Mouse (Mus musculus): Measurements from ENCODE around the gene Skap2.
A peak's percentile ranks its signal among the peaks of the same experiment; 100 is the strongest.

Skap2 gene

DNA sequence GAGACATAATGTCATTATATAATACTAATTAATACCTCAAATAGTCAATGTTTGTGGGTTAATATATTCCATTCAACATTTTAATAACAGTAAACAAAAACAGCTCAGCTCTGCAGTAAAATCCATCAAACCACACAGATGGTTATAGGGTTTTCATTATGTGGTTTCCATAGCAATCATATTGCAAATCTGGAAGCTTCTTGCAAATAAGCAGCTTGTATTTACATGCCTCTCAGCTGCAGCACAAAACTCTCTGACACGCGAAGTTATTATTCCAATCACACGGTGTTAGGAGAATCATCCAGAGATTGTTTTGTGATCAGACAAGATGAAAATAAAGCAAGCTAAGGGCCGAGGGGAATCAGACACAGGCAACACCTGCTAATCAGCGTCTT, 129.5 kb downstream of the Skap2 start:
- no peak for DNase-seq

DNA sequence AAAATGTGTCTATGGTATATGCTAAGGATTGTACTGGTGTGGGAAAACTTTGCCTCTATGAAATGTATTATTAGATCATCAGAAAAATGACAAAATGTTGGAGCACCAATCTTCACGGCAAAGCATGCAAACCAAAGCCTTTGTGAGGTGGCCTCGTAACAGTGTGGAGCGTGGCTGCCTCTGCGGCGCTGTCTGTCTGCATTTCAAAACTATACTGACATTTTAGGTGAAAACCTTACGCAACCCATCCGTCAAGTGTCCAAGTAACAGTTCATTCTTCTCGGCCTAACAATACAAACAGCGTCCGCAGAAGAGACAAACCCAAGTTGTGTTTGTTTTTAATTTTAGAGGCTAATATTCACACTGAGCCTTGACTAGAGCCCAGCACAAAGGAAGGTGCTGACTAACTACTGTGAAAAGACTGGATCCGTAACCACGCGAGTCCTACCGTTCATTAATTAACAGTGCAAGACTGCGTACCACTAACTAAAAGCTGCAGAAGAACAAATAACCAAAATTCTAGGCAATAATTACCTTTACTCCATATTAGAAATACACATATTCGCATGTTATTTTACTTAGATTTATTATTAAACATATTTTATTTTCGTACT, 130.0 kb downstream of the Skap2 start:
- no peak for DNase-seq

DNA sequence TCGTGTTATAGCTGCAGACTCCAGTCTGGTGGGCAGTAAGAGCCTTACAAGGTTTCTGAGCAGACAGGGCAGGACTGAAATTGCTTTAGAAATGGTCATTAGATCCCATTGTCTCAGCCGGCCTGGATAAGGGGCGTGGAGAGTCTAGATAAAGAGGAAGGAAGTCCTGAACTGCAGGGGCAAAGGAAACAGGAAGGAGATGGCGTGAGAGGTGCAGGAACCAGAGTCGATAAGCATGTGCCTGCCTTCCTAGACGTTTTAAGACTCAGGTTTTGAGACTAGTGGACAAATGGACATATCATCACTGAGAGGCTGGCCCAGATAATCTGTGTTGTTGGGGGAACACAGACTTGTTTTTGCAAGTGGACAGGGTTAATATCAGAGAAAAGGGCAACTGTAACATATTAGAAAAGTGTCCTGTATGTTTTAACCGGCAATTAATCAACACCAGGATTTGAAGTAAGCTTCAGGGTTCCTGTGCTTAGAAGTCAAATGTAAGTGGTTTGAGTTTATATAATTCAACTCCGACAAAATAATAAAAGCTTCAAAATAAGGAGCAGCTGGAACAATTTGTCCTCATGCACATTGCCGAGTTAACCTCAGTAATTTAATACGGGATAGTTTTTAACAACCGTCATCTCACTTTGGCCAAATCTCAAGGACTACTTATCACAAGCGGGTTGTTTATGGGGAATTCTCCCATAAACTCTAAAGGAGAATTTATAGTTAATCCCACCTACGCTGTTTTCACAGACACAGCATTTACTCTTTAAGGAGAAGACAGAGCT, 131.0 kb downstream of the Skap2 start:
- no peak for DNase-seq

DNA sequence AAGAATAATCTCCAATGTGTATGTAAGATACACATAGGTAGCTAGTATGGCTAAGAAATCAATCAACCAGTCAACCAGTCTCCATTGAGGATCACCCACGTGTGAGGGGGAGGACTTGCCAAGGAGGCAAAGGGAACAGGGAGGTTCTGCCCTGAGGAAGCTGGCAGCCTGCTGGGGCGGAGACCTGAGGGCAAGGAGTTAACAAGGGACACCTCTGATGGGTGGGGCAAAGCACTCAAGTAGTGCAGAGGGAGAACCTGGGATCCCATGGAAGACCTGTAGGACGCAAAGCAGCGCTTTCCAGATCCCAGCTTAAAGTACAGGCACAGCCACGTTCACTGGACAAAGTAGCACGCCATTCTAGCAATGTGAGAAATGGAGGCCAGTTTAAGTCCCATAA, 131.6 kb downstream of the Skap2 start:
- no peak for DNase-seq

DNA sequence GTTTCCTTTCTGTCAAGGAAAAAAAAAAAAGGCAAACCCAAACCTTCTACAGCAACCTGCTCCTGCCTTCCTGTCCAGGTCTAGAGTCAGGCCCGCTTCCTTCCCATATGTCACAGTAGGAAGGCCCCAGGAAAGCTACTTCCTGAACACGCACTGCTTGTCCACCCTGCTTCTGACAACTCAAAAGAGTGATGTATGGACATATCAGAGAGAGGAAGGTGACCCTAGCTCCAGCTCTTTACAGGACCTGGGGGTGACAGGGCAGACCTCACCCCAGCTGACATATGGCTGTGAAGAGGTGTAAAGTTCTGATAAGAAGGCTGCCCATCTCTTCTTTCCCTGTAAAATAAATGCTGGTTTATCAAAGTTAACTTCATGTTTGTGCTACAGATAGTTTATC, 133.8 kb downstream of the Skap2 start:
- no peak for DNase-seq

DNA sequence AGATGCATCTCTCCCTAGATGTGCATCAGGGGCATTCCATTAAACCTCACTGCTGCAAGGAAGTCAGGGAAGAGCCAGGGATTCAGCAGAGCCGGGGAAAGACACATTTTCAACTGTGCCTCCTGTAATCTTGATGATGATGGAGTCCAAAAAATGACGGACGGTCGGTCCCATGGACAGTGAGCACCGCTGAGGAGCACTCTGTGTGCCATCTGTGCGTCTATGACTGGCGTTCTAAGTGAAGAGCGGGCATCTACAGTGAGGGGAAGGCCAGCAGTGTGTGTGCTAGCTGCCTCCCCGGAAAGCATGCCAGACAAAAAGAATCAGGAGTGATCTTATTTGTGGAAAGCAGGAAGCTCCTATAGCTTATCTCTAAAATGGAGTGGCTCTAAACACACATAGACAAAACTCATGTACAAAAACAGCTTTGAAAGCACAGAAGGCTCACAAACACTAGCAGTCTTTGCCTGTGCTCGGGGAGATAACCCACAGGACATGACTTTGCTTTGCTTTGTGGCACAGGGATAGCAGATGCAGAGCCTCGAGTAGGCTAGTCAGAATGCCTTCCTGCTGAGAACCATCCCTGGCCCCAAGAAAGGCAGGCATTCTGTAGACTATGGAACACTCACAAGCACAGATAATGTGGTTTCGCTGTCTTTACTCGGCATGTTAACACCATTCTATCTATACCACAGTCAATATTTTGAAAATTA, 135.4 kb downstream of the Skap2 start:
- no peak for DNase-seq

- no peak for DNase-seq
These were observed 136.3 kb downstream of the Skap2 start for GRCm38 (mm10) chr6:51875884-51876626.

DNA sequence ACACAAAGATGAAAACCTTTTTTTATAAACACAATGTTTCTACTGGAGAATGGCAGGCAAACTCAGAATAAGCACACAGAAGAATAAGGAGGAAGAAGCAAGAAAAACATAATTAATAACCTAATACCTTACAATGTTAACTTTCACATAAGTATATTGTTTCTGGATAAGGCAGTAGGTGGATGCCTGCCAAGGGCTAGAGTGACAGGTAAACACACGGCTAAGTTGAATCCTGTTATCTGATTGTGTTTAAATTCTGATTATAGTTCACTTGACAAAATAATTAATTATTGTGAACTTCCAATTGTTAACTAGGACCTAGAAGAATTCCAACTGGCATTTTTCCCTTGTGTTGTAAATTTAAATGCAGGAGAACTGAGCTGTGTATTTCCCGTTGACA, 138.3 kb downstream of the Skap2 start:
- no peak for DNase-seq

GRCm38 (mm10) chr6:51871135-51871534, 141.2 kb downstream of the Skap2 start:
- DNase-seq: no peak

DNA sequence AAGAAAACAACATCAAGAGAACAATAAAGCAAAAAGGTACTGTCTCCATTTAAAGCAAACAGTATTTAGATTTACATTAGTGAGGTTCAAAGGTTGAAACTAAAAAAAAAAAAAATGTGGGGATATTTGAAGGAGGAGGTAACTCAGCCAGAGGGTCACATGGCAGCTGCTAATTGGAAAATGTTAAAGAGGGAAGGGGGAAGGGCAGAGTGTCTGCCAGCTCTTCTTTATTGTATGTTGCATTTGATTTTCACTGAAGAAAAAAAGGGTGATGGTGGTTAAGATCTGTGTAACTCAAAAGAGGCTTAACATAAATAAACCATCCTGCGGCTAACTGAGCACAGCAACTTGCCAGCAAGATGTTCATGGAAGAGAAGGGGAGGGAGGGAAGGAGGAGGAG, 142.1 kb downstream of the Skap2 start:
- DNase-seq: no peak

GRCm38 (mm10) chr6:51866596-51866995, 145.8 kb downstream of the Skap2 start:
- DNase-seq: no peak

- no peak for DNase-seq
These were observed 148.8 kb downstream of the Skap2 start for GRCm38 (mm10) chr6:51863508-51863907.

DNA sequence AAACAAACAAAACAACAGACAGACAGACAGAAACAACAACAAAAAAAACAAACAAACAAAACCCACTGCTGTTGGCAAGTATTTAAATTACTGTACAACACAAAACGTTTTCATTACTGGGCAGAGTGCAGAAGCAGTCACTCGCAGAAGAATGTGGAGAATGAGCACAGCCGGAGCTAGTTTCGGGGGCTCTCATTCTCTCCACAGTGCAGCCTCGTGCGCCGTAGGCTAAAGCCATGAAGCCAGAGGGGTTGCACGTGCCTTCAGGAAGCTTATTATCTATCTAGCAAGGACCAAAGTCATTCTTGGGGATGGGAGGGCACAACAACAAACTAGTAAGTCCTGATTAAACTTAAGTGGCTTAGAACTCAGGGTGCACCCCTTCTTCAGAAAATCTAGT, 152.0 kb downstream of the Skap2 start:
- no peak for DNase-seq

GRCm38 (mm10) chr6:51857821-51858220, 154.5 kb downstream of the Skap2 start:
- peak; percentile 92 for DNase-seq

DNA sequence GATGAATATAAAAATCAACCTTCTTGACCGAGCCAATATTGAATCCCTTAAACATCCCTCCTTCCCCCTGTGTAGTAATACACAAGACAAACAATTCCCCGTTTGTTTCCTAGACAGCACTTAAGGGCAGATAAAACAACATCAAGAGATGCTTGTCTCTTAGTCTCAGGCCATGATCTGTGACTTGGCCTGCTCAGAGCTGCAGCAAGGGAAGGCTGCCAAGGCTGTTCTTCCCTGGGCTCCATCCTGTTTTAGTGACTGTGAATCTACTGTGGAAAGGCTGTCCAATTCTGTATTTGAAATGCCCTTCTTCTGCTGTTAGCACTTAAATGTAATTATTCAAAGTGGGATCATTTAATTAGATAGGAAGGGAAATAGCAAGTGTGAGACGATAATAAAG, 159.1 kb downstream of the Skap2 start:
- no peak for DNase-seq

DNA sequence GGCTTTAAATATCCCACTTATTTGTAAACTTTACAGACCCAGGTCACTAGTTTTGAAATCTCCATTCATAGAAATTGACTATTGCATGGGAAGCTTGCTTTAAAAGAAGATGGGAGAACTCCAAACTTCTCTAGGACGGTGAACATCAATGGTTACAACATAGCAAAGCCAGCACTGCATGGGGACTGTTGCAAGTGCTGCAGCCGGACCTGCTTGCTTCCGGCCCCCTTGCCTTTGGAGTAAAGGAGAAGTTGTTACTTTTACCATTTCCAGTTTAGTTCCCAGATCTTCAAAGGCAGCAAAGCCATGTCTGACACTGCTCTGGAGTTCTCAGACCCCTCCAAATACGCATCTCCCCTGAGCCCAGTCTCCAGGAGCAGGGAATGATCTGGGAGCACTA, 159.7 kb downstream of the Skap2 start:
- DNase-seq: no peak

DNA sequence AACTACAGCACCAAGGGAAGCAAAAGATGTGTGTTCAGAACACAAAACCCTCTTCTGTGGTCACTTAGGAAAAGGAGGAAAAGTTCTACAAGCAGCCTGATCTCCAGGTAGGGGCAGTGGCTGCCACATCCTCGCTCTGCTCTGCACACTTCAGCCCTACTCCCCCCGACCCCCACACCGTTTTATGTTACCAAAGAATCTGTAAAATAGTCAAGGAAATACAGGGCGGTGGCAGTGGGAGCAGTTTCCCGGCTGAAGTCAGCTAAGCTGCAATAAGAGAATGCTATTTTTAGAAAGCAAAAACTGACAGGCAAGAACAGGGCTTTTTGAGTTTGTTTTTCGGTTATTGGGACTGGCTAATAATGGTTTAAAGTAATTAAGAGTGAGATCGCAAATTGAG, 160.8 kb downstream of the Skap2 start:
- DNase-seq: no peak

DNA sequence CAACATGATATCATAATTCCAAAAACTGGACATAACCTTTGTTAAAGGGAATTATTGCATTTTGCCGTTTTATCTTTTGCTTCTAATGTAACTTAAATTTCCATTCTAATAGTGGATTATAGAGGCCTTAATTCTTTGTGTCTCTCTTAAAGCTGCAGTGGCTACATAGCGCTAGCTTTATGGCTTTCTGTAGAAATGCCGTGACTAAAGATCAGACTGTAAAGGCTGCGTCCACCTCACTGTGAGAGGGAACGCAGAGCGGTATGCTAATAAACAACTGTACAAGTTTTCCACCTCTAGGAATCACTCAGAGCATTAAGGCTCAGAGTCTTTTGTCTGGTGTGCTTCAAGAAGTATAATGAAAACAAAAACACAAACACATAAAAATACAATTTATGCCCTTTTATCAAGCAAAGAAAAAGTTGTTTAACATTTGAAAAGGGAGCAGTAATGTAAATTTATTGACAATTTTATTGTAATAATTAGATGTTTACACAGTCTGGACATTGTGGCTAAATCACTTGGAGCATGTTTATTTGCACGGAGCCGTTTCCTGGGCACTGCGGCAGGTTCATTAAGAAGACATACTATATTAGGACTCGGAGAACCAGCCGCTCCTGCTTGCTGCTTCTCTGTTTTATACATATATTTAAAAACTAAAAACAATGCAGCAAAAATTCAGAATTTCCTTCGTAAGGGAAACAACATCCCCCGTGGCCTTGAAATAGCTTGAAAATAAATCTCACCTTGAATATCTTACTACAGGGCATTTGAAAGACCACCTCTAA, 162.1 kb downstream of the Skap2 start:
- DNase-seq: no peak

DNA sequence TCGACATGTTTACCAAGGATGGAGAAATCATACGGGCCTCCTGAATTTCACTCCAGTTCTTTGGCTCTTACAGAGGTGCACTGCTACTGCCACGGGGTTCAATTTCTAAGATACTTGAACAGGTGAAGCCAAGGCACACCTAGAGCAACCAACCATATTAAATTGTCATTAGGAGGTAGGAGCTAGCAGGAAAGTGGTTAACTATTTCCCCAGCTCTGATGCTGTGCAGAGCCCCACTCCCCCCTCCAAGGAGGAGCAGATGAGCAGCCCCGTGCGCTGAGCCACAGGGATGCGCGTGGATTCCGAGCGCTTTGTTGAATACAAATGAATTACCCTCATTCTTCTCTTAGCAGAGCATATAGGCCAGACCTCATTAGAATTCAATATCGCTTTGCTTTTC, 162.8 kb downstream of the Skap2 start:
- peak; percentile 44 for DNase-seq

DNA sequence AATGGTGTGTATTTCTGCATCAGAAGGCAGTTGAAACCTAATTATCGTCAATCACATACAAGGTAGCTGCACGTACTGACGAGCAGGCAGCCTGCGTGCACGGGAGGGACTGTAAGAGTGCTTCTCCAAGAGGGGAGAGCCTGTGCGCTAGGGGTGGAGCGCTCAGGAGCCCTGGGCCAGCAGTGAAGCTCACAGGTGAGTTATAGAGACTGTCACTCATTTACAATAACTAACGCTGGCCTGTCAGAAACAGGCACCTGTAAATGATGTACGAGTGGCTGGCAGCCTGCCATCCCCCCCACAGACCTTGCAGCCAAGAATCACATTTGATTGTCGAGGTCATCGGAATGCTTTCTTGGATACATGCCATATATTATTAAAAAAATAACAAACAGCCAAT, 168.2 kb downstream of the Skap2 start:
- no peak for DNase-seq

GRCm38 (mm10) chr6:51843081-51843480, 169.3 kb downstream of the Skap2 start:
- DNase-seq: no peak

- no peak for DNase-seq
These were observed 174.2 kb downstream of the Skap2 start for GRCm38 (mm10) chr6:51838177-51838576.

DNA sequence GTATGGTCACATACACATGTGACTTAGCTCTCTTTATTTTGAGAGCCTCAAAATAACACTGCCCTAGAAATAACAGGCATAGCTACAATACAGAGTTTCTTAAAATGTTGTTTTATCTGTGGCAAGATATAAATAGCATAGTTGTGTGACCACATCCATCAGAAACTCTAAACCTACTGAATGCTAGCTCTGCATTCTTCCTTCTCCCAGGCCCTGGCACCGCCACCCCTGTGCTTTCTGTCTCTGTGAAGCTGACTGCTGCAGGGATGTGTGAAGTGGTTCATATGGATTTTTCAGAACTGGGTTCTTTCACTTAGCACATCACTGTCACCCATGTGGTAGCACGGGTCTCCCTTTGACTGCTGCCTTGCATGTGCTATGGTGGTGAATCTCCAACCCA, 179.0 kb downstream of the Skap2 start:
- no peak for DNase-seq

Data from right cerebral cortex, postnatal 25 days (tissue).